Mouse (Mus musculus) ES-E14 (cell line): ENCODE data around the gene Reep3.

Source experiments
- HCFC1 ChIP-seq: IDR thresholded peaks from 2 replicates; pipeline ENCODE4 v1.6.1; 2012; ENCODE audit warnings: low read length, inconsistent platforms, borderline replicate concordance; ENCODE audit not compliant: insufficient read depth
- MAFK ChIP-seq: IDR thresholded peaks from 2 replicates; pipeline ENCODE4 v1.6.1; 2014; ENCODE audit warnings: mild to moderate bottlenecking, low read depth, low read length, inconsistent platforms; ENCODE audit not compliant: insufficient read depth

- TF ChIP-seq HCFC1 (no peak), MAFK (no peak)
Measured at GRCm38 (mm10) chr10:67018875-67019274, 77.9 kb downstream of the Reep3 start.
